Mouse (Mus musculus) right cerebral cortex, postnatal 4 days (tissue): Measurements from ENCODE around the gene Gata5.
A peak's percentile ranks its signal among the peaks of the same experiment; 100 is the strongest.

ENCODE experiments used
- DNase-seq: peaks from one replicate; pipeline ENCODE4 v3.0.0-alpha.2; 2022

Gene Gata5

DNA sequence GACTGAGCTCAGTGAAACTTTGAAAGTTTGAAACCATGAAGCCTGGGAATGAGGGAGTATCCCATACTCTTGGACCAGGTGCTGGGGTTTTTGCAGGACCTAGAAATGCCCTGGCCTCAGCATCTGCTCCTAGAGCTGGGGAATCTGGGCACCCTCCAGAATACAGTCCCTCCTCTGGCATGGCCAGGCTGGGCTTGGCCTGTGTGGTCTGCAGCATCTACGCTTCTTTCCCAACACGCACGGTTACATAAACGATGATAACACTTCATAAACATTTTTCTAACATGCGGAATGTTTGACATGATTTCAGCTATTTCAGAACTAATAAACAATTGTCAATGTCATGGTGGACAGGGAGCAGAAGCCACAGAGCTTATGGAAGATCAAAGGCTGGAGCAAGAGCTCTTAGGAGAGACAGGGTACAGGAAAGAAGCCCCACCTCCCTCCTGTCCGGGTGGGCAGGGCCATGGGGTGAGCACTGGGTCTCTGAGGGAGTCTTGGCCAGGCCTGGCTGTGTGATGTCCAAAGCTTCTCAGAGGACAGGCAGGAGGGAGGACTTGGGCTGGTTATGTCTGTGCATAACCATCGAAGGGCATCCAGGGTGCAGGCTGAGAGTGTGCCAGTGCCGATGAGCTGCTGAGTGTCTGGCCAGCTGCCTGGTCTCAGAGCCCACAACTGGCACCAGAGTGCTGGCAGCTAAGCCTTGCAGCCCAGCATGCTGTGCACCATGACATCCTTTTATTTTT is 27.9 kb downstream of the Gata5 start:
- peak; percentile 24 for DNase-seq

- DNase-seq: no peak
Observed at GRCm38 (mm10) chr2:180306009-180306408, 28.5 kb downstream of the Gata5 start.

- DNase-seq: no peak
Observed at GRCm38 (mm10) chr2:180305490-180305889, 29.0 kb downstream of the Gata5 start.

DNA sequence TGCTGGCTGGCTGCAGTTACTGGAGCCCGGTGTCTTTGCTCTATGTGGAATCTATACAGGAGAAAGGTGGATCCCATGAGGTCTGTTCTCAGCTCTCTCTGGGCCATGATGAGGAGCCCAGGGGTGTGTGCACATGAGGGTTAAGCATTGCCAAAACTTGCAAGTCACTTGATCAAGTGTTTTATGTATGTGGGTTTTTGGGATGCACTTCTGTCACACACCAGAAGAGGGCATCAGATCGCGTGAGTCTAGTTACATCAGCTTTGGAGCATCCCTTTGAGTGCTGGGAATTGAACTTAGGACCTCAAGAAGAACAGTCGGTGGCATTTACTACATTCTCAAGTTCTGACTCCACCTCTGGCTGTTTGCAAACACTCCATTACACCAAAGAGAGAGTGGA is 29.9 kb downstream of the Gata5 start:
- no peak for DNase-seq

DNA sequence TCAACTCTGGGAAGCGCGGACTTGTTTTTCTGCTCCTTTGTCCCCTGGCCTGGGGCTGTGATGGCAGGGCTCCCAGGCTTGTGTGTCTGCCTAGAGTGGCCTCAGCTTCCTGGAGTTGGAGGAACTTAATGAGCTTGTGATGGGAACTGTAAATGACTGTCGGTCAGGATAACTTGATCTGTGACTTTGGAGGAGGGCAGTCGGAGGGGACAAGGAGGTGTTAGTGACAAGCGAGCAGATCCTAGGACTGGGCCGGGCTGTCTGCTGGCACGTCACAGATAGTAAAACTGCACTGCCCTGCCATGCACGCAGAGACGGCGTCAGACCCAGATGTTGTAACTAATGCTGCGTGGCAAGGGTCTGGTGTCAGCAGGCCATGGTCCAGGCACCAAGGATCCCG is 31.0 kb downstream of the Gata5 start:
- DNase-seq: no peak

GRCm38 (mm10) chr2:180302201-180302600 is 32.3 kb downstream of the Gata5 start:
- DNase-seq: no peak

DNA sequence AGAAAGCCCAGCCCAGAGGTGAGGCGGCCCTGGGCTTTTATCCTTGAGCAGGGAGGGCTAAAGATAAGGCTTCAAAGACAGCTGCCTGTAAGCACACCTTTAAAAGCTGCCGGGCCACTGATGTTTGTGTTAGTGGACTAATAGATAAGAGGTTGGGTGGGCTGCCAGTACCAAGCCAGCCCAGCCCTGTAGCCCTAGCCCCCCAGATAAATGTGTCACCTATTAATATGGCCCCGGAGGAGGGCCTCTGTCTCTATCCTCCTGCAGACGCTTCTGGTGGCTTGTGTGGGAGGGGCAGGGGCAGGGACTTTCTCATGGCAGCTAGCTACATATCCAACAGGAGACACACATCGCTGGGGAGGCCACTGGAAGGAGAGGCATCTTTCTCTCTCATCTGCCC is 33.7 kb downstream of the Gata5 start:
- no peak for DNase-seq

DNA sequence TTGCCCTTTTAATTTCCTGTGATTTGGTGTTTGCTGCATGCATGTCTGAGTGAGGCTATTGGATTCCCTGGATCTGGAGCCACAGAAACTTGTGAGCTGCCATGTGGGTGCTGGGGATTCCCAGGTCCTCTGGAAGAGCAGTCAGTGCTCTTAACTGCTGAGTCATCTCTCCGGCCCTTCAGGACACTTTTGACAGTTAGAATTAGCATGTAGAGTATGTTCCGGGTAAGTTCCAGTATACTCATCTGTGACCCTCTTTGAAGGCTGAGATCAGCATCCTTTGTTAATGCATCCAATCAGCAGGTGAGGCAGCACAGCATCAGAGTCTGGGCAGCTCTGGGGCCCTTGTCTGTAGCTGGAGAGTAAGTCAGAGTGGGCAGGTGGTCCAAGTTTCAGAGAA is 34.2 kb downstream of the Gata5 start:
- DNase-seq: no peak

DNA sequence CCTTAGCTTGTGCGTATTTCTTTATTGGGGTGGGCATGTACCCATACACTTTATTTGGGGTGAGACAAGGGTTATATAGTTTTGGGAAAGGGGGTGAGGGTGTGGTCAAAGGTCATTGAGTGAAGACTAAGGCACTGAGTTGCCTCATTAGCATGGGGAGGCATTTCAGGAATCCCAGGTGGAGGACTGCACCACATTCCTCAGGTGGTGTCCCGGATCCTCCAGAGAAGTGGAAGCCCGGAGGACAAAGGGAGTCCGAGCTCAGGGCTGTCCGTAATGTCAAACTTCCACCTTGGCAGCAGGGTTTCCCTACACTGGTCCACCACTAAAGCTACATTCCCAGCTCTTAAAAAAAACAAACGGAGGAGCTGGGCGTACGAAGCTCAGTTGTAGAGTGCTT is 41.6 kb downstream of the Gata5 start:
- no peak for DNase-seq

DNA sequence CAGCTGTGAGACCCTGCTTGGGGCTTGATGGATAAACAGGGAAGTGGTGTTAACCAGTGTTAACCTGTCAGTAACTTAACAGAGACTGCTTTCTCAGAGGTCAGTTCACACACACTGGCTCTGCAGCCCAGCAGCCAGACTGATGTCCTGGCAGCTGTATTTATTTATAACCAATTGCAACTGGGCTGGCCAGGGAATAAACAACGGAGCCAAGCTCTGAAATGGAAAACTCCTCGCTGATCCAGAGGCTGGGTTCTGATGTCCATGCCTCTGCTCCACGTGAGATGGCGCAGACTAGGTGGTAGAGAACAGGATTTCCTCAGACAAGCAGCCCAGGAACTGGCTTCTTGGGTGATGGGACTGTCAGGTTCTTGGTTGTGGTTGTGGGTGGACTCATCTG is 42.5 kb downstream of the Gata5 start:
- DNase-seq: no peak

DNA sequence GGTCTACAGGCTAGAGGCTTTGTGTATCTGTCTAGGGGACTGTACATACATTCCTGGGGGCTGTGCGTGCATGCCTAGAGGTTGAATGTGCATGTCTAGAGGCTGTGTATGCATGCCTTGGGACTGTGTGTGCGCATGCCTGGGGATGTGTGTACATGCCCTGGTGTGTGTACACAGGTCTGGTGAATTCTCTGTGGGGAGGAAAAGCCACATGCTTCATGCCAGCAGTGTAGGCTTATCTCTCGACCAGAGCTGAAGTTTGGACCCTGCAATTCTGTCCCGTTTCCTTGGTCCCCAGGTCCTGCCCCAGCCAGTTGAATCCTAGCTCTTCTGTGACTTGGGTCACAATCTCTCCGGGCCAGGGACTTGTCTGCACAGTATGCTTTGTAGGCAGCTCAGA is 42.9 kb downstream of the Gata5 start:
- DNase-seq: no peak

- DNase-seq: no peak
Observed at GRCm38 (mm10) chr2:180290503-180290902, 44.0 kb downstream of the Gata5 start.

DNA sequence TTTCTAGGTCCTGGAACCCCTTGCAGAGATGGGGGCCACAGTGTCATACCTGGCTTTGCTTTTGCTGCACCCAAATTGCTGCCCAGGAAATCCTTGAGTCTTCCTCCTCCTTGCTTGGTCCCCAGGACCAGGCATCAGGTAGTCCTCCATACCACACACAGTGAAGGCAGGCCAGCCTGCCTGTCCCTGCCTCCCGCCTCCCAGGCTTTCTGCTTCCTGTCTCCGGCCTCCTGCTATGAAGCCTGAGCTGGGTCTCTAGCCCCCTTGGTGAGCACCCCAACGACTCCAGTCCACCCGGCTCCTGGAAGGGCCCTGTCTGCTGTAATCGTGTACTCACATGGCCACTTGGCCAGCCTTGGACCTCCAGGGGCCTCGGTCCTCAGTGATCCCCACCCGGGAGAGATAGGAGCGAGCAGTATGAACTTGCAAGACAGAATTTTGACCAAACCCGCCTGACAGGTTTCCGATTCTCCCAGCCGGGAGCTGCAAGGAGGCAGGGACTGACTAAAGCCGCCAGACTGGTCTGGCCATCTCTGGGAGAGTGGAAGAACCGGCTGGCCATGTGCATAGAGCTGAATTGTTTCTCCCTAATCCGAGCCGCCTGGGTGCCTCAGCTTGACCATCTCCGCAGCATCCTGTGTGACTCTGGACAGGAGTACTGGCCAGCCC is 44.9 kb downstream of the Gata5 start, which contains the start of gene Rbbp8nl:
Rbbp8nl (minus strand) TSS at position 440 of the 669 bp plus-strand sequence.
- no peak for DNase-seq

GRCm38 (mm10) chr2:180288966-180289365 is 45.5 kb downstream of the Gata5 start:
- no peak for DNase-seq

DNA sequence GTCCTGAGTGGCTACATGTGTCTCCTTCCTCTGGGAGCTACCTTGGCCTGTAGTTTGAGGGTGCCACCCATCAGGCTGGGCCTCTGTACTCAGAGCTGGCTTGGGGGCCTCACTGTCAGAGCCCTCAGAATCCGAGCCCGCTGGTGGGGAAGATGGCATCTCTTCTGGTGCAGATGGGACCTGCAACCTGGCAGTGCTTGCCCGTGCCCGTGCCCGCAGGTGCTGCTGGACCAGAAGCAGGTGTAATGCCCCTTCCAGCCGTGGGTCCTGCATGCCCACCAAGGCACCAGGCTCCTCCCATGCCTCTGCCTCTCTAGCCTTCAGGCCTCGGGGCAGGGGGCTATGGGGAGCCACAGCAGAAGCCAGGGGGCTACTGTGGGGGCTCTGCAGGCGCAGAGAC is 55.2 kb downstream of the Gata5 start:
- DNase-seq: no peak

DNA sequence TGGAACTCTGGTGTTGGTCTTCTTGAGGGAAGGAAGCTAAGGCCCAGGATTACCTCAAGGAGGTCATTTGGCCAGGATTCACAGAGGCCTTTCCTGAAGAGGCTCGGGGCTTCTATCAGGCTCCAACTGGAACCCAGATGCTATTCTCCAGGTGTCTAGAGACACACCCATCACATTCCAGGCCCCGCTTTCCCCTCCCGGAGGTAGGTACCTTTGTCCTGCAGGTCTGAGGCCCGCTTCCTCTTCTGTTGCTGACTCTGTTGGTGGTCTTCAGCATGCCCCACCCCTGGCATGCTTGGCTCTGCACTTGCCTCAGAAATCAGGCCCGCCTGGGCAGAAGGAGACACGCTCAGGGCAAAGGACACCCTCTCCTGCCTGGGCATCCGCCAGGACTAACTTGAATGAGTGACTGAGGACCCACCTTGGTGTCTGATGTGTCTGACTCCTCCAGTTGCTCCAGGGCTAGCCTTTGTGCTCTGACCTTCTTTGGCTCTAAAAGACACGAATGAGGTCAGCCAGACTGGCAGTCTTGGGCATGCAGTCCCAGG is 56.7 kb downstream of the Gata5 start:
- DNase-seq: no peak

GRCm38 (mm10) chr2:180276851-180277259 is 57.6 kb downstream of the Gata5 start:
- no peak for DNase-seq

- DNase-seq: no peak
Observed at GRCm38 (mm10) chr2:180276385-180276784, 58.1 kb downstream of the Gata5 start.

DNA sequence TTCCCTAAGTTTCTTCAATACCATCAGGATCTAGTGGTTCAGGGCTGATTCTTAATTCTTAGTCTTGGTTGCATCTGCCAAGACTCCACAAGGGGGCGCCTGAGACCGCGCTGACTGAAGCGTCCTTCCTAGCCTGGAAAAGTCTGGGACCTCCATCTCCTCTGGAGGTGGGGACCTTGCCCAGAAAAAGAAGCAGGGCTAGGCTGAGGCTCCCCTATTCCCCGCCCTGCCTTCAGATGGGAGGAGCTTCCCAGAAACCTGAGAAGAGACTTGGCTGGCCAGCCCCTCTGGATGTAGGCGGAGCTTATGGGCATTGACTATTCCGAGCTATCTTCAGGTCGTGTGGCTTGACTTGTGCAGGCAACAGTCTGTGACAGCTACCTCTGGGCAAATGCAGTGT is 58.7 kb downstream of the Gata5 start:
- DNase-seq: peak; percentile 92
